Mouse (Mus musculus): Measurements from ENCODE around the gene Gapdh.
A peak's percentile ranks its signal among the peaks of the same experiment; 100 is the strongest.

DNA sequence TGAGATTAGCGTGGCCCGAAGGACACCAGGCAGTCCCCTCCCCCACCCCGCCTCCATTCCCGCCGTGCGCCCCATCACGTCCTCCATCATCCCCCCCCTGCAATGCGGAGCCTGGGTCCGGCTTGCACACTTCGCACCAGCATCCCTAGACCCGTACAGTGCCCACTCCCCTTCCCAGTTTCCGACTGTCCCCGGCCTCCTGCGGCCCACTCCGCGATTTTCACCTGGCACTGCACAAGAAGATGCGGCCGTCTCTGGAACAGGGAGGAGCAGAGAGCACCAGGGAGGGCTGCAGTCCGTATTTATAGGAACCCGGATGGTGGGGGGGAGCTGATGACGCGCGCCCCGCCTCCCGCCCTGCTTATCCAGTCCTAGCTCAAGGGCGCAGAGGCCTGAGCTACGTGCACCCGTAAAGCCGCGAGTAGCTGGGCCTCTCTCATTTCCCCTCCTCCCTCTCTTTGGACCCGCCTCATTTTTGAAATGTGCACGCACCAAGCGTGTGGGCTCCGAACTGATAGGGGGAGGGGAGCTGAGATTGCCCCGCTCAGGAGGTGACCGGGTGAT lies 857 bp downstream of the Gapdh start:
- no peak for TF ChIP-seq CTCF (IDR thresholded peaks at IDR 0.05; ENCODE audit: borderline replicate concordance, insufficient read depth, low read depth, low read length)
- TF ChIP-seq POLR2A (IDR thresholded peaks at IDR 0.05; ENCODE audit: borderline replicate concordance, insufficient read depth, low read length), result peak; percentile 100

All from cerebellum, adult 2 months (tissue).